In the genomic region with DNA sequence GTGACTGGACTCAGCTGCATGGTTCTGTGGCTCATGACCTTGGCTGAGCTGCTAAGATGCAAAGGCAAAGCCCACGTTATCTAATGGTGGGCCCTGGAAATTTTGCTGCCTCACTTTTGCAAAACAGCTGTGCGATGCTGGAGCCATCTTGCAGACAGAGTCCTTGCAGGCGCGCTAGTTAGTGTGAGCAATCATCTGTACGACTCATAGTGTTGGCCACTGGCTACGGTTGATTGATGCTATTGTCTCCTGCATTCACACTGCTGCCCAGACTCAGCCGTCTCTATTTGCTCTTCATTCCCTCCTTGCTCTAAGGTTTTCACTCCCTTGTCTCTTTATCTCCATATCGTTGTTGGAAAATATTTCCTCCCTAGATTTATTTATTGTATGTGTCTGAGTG, we compare ENCODE assay signal across 24 mouse cellular contexts. TPM values are rescaled to one million over a fixed set of nuclear protein-coding genes. Genes with fewer than 3 reads are reported as not detected.
DNase-seq lines count a peak whose midpoint lies in the region; ATAC-seq and TF ChIP-seq lines count a peak whose summit lies in the region.
"Had no signal": no experiment of that assay in that cellular context is flagged by ENCODE, and none has a peak within 500 bp of the region (broad histone marks: within the 10 kb centered on the region; RNA-seq: fewer than 3 reads in every experiment).

No protein-coding gene starts in this region.

- ATAC-seq in hindbrain, postnatal 0 days, result no peak
- ATAC-seq in forebrain, embryonic 14.5 days, result no peak
- ATAC-seq: intestine, postnatal 0 days; midbrain, embryonic 13.5 days had no signal

- peaks cover 8% of the 10 kb centered on the region; the same call in 1 of the 2 replicates for H3K4me1 ChIP-seq in hindbrain, embryonic 10.5 days (replicated peaks)
- no peaks in the 10 kb centered on the region for H3K4me1 ChIP-seq in hindbrain, postnatal 0 days (ENCODE audit: insufficient read depth, low read length)
- no peaks in the 10 kb centered on the region for H3K4me1 ChIP-seq in forebrain, embryonic 14.5 days (ENCODE audit: control insufficient read depth, insufficient read depth, low read length)
- H3K4me1 ChIP-seq: heart, embryonic 15.5 days; limb, embryonic 13.5 days; liver, embryonic 13.5 days had no signal

- no peak for TF ChIP-seq CTCF in hindbrain, postnatal 0 days (IDR thresholded peaks at IDR 0.05; ENCODE audit: low read depth)

- H3K27me3 ChIP-seq in hindbrain, embryonic 10.5 days (ENCODE audit: insufficient read depth, poor library complexity, severe bottlenecking), result no peaks in the 10 kb centered on the region
- no peaks in the 10 kb centered on the region for H3K27me3 ChIP-seq in hindbrain, postnatal 0 days (ENCODE audit: insufficient read depth, low read length)
- no peaks in the 10 kb centered on the region for H3K27me3 ChIP-seq in forebrain, embryonic 14.5 days (replicated peaks; ENCODE audit: control insufficient read depth, insufficient read depth, low read length)
- H3K27me3 ChIP-seq: heart, embryonic 15.5 days; limb, embryonic 13.5 days; liver, embryonic 13.5 days; midbrain, embryonic 13.5 days; stomach, embryonic 15.5 days had no signal

- DNase-seq in embryo, embryonic 10 days (ENCODE audit: low spot score), result peak; percentile 18
- DNase-seq in embryo, embryonic 9.5 days (ENCODE audit: extremely low spot score), result no peak
- DNase-seq in Muller cell, postnatal 12 days (ENCODE audit: inconsistent ontology term), result peak; percentile 9
- peak; percentile 5 for DNase-seq in hindbrain, embryonic 10.5 days (ENCODE audit: low spot score)
- peak; percentile 11 for DNase-seq in hindbrain, postnatal 0 days (ENCODE audit: low spot score)
- DNase-seq in spleen, postnatal 14 days (ENCODE audit: low spot score in 2 of 2), result no peak
- no peak for DNase-seq in forebrain, embryonic 14.5 days (ENCODE audit: low spot score)
- DNase-seq in adrenal gland, adult 2 months, result no peak
- DNase-seq: cerebellum, postnatal 14 days; gastrocnemius, adult 2 months; liver, embryonic 13.5 days; spleen, adult 18-20 months; thymus, adult 18-20 months had no signal

- no peaks in the 10 kb centered on the region for H3K9me3 ChIP-seq in hindbrain, embryonic 10.5 days
- no peaks in the 10 kb centered on the region for H3K9me3 ChIP-seq in hindbrain, postnatal 0 days (ENCODE audit: low read length)
- no peaks in the 10 kb centered on the region for H3K9me3 ChIP-seq in forebrain, embryonic 14.5 days (replicated peaks; ENCODE audit: control insufficient read depth, low read length)
- H3K9me3 ChIP-seq: embryonic facial prominence, embryonic 10.5 days; heart, embryonic 15.5 days; limb, embryonic 13.5 days; liver, embryonic 13.5 days; midbrain, embryonic 13.5 days; stomach, embryonic 15.5 days had no signal

- WGBS in hindbrain, embryonic 10.5 days, result 40% methylated on average over 8 of the region's 8 CpGs
- 24% methylated on average over 8 of the region's 8 CpGs for WGBS in hindbrain, postnatal 0 days
- WGBS in forebrain, embryonic 14.5 days, result 40% methylated on average over 8 of the region's 8 CpGs

- H3K27ac ChIP-seq in hindbrain, embryonic 10.5 days, result peak overlapping the region; percentile 1; the same call in 1 of the 2 replicates
- H3K27ac ChIP-seq in hindbrain, postnatal 0 days, result no peak overlapping the region
- no peak overlapping the region for H3K27ac ChIP-seq in forebrain, embryonic 14.5 days (ENCODE audit: low read depth, low read length)
- H3K27ac ChIP-seq: embryonic facial prominence, embryonic 10.5 days; gastrocnemius, adult 2 months; heart, embryonic 15.5 days; kidney, postnatal 0 days; limb, embryonic 13.5 days; liver, embryonic 13.5 days; midbrain, embryonic 13.5 days; stomach, embryonic 15.5 days had no signal

- no peaks in the 10 kb centered on the region for H3K36me3 ChIP-seq in hindbrain, embryonic 10.5 days
- no peaks in the 10 kb centered on the region for H3K36me3 ChIP-seq in hindbrain, postnatal 0 days (ENCODE audit: insufficient read depth, low read length)
- H3K36me3 ChIP-seq in forebrain, embryonic 14.5 days (ENCODE audit: control insufficient read depth, insufficient read depth, low read length), result no peaks in the 10 kb centered on the region
- H3K36me3 ChIP-seq: embryonic facial prominence, embryonic 10.5 days; G1E; heart, embryonic 15.5 days; limb, embryonic 13.5 days; liver, embryonic 13.5 days; midbrain, embryonic 13.5 days; stomach, embryonic 15.5 days had no signal

- no peak overlapping the region for H3K4me2 ChIP-seq in hindbrain, postnatal 0 days (ENCODE audit: low read depth, low read length)
- no peak overlapping the region for H3K4me2 ChIP-seq in forebrain, embryonic 14.5 days (ENCODE audit: low read length)
- H3K4me2 ChIP-seq: heart, embryonic 15.5 days; limb, embryonic 13.5 days; liver, embryonic 13.5 days; midbrain, embryonic 13.5 days; stomach, embryonic 15.5 days had no signal

- no peak overlapping the region for H3K9ac ChIP-seq in hindbrain, postnatal 0 days (replicated peaks; ENCODE audit: low read length)
- H3K9ac ChIP-seq in forebrain, embryonic 14.5 days (ENCODE audit: low read length), result no peak overlapping the region
- H3K9ac ChIP-seq: heart, embryonic 15.5 days; limb, embryonic 13.5 days; liver, embryonic 13.5 days; midbrain, embryonic 13.5 days; stomach, embryonic 15.5 days had no signal

- H3K4me3 ChIP-seq in hindbrain, embryonic 10.5 days, result no peak overlapping the region
- no peak overlapping the region for H3K4me3 ChIP-seq in hindbrain, postnatal 0 days (ENCODE audit: low read length)
- no peak overlapping the region for H3K4me3 ChIP-seq in forebrain, embryonic 14.5 days (ENCODE audit: low read depth, low read length)
- H3K4me3 ChIP-seq: embryonic facial prominence, embryonic 10.5 days; gastrocnemius, adult 2 months; heart, embryonic 15.5 days; limb, embryonic 13.5 days; liver, embryonic 13.5 days; midbrain, embryonic 13.5 days; myocyte; stomach, embryonic 15.5 days had no signal

RNA-seq across cellular contexts. Expression of a gene that starts 12.8 kb away (rescaled TPM):
- 0.06 and 0.09 TPM in 2 replicates for polyA plus RNA-seq in hindbrain, embryonic 10.5 days (2016; fragmentation: Nextera tagmentation; extraction: Ambion mirVana)
- 0.58 and 0.68 TPM in 2 replicates for total RNA-seq in hindbrain, postnatal 0 days (2014; rRNA removed)
- polyA plus RNA-seq in hindbrain, postnatal 0 days (2015; fragmentation: Nextera tagmentation; extraction: Ambion mirVana), result 0.11 TPM in 2 replicates
- 0.23 and 0.31 TPM in 2 replicates for polyA plus RNA-seq in forebrain, embryonic 14.5 days (2014; fragmentation: Nextera tagmentation; extraction: Ambion mirVana)
- under 1 TPM; 0.03 to 0.12 TPM for total RNA-seq in adrenal gland, adult 2 months (2021)
- 0.01 TPM in 1 of 2 replicates, not detected in the other for polyA plus RNA-seq in adrenal gland, adult 2 months (2012; rRNA removed)
- total RNA-seq: gastrocnemius, adult 2 months; granulocyte monocyte progenitor cell, adult 5-6 weeks; hematopoietic stem cell, adult 5-6 weeks had no signal
- polyA plus RNA-seq: G1E had no signal

Comparison
In these comparisons a context has a peak if more than half of its experiments do, and no peak if none do; other contexts are left out.
1. DNase-seq: peak in embryo, embryonic 10 days (single experiment), Muller cell, postnatal 12 days (single experiment), hindbrain, embryonic 10.5 days (single experiment) and hindbrain, postnatal 0 days (single experiment); none in embryo, embryonic 9.5 days (single experiment), spleen, postnatal 14 days (0 of 2), forebrain, embryonic 14.5 days (single experiment) and adrenal gland, adult 2 months (single experiment).